Mouse (Mus musculus) c-Kit-negative CD71-positive TER-119-positive erythroid progenitor cells, embryonic 14.5 days (primary cell): ENCODE data around the gene Klf13.

Experiments used
- DNase-seq: peaks from one replicate; pipeline ENCODE4 v3.0.0-alpha.2; 2013; ENCODE audit warnings: low read depth, low spot score

The Klf13 gene

GRCm38 (mm10) chr7:63949176-63949575 lies 10.5 kb upstream of the Klf13 start:
- no peak for DNase-seq

DNA sequence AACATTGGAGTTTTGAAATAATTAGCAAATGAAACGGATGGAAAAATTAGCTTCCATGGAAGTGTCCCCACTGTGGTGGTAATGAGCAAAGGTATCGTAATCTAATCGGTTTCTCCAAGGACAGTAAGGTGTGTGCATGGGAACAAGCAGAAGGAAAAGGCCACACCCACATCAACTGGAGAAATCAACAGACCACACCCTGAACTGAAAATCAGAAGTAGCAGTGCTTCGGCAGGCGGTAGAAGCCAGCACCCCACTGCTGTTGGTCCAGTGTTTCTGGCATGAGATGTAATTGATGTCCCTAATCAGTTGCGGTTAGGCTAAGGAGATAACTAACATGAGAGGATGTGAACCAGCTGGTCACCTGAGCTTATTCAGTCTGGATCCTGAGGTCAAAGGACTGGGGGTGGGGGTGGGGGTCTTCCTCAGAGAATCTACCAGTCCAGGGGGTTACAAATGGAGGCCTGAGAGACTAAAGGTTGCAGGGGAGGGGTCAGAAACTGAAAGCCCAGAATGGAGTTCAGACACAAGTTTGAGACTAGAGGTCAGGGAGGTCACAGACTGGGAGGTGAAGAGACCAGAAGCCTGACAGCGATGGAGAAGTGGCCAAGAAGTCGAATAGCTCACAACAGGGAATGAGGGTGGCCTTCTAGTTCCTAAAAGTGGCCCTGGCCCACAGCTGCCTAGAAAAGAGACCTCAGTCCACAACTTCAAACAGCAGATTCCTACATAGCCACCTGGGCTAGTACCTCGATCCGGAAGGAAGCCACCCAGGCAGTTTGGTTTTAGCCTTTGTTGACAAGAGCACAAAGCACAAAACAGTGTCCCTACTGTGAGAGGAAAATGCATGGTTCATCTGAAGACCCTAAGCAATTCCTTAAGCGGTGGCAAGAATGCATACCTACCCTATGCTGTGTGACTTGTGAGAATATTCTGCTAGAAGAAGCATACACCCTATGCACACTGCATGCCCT lies 9.1 kb upstream of the Klf13 start:
- no peak for DNase-seq

GRCm38 (mm10) chr7:63943946-63944345 lies 5.2 kb upstream of the Klf13 start:
- DNase-seq = no peak

- DNase-seq = peak; percentile 60
These were observed 2.8 kb upstream of the Klf13 start for GRCm38 (mm10) chr7:63941501-63941900.

GRCm38 (mm10) chr7:63941050-63941449 lies 2.3 kb upstream of the Klf13 start:
- no peak for DNase-seq

DNA sequence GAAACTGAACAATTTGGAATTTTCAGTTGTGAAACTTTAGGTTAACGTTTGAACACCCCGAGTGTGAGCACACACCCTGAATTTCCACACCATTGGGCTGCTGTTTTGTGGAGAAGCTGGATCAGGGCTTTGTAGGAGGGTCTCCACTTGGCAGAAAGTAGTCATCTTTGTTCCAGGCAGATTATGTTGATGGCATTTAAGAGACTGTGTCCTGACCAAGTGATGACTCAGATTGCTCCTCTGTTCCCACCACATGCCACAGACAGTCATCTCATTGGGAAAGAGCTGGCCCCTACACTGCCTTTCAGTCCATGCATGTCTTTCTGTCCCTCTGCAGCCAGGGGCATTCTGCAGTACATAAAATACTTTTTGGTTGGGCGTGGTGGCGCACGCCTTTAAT lies 1.6 kb upstream of the Klf13 start:
- DNase-seq = no peak

DNA sequence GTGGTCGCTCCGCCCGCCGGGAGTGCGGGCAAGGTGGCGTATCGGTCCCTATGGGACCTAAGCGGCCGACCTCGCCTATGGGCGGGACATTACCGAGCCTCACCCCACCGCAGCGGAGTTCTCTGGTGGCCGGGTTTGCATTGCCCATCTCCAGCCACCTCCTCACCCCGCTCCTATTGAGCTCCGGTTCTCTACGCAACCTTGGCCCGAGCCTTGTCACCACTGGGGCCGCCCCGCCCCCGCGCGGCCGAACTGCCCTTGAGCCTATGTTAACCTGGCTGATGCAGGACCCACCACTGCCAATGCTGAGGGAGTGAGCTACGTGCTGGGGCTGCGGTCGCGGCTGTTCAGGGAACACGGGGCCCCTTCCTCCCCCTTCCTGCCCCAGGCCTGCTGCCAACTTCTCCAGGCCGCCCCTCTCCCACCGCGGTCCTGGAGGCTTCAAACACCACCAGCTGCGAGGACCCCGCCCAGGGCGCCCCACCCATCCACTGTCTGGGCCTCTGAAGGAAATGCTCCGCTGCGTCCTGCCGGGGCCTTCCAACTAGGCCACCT lies 759 bp upstream of the Klf13 start:
- DNase-seq = peak; percentile 65

DNA sequence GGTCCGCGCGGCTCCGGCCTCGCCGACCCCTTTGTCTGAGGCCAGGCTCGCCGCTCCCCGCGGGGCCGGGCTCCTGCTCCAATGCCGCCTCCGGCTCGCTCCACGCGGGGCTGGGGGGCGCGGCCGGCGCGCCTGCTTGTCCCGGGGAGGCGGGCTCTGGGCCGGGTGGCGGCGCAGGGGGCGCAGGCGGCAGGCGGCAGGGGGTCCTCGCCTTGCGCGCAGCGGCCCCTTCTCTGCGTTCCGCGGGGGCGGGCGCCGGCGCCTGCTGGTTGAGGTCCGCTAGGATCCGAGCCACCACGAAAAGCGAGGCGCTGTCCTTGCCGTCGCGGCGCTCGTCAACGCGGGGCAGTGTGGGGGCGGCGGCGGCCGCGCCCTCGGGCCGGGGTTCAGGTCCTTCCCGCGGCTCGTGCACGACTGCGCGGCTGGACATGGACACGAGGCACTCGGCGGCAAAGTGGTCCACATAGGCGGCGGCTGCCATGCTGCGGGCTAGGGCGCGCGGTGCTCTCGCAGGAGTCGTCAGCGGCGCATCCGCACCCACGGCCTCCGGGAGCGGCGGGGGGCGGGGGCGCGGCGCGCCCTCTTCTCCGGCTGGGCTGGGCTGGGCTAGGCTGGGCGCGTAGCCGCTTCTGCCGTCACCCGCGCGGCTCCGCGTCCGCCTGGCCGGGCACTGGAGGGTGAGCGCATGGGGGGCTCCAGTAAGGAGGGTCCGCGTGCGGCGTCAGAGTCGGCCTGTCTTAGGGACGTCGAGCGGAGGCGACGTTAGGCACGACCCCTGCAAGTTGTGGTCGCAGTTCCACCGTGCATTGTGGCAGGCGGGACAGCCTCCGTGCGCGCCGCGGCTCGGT lies 425 bp downstream of the Klf13 start:
- no peak for DNase-seq

DNA sequence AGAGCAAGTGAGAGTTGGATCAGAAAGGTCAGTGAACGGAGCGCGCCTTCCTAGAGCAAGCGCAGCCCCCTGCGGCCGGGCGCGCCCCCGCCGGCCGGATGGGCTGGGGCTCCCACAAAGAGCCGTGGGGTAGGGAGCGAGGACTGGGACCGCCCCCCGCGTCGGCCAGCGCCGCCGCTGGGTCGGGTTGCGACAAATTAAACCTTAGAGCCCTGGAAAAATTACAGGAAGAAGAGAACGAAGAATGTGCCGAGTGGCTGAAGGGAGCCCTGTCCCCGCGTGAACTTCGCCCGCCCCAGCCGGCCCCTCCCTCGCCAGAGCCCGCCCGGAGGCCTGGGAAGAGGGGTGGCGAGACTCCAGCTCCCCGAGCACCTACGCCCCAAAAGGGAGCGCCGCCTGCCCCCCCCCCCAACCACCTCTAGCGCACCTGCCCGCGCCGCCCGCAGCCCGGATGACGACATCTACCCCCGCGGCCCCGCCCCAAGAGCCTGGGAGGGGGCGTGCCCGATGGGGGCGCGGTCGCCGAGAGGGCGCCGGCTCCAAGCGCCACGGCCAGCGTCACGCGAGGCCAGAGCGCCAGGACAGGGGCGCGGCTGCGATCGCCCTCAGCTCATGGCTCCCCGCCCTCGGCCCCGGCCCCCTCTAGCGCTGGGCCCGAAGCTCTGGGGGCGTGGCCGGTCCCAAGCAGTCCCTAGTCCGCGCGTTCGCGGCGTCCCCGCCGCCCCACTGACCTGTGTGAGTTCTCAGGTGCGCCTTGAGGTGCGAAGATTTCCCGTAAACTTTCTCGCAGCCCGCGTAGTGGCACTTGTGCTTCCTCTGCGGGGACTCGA lies 1.3 kb downstream of the Klf13 start:
- DNase-seq = peak; percentile 72

DNA sequence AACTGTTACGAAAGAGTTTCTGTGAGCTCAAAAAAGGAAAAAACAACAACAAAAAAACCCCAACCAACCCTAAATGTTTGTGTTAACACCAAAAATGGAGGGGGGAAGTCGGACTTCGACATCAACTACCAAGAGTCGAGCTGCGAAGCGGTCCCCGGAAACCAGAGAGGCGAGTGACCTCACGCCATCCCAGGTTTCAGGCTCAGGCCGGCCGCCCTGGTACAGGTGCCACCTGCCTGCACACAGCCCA lies 1.8 kb downstream of the Klf13 start:
- no peak for DNase-seq

DNA sequence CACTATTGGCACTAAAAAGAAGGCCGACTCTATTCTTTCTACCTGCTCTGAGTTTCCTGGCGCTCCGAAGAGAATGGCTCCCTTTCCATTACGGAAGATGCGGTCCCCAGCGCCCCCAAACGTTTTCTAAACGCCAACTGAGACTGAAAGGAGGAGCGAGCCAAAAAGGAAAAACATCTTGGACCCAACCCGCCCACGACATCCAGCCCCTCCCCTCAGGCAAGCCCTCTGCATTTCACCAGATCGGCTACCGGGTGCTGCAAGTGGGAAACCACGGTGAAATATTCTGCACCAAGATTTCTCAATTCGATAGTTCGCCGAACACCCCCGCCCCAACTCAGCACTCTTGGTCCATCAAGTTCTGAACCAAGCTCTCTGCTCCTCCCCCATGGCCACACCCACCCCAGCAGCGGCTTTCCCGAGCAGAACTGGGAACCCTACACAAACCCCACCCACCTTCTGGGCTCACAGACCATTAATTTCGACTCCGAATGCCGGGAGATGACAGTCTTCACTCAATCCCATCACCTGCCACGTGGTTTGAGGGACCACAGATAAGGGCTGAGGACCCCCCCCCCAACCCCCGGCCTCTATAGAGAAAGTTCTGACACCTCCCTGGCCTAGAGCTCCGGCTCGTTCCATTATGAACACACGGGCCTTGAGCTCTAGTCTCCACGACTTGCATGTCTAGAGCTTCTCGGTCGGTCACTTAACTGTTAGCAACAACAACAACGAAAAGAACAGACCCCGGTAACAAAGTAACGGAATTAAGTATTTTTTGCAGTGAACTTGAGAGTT lies 2.3 kb downstream of the Klf13 start:
- DNase-seq = peak; percentile 73

DNA sequence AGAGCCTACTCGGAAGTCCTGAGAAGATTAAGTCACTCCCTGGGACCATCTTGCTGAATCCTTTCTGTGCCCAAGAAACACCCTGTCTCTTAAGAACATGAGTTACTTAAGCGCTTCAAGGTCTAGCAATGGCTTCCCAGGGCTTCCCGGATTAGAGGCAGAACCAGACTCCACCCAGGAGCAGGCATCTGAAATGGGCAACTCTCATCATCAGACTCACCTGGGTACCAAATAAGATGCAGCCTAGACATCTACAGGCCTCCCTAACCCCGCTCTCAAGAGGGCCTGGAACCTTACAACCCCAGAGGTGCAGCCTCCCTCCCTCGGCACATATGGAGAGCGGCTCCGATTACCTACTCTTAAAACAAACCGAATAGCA lies 2.9 kb downstream of the Klf13 start:
- DNase-seq = no peak

GRCm38 (mm10) chr7:63934530-63934929 lies 4.2 kb downstream of the Klf13 start:
- DNase-seq = no peak

DNA sequence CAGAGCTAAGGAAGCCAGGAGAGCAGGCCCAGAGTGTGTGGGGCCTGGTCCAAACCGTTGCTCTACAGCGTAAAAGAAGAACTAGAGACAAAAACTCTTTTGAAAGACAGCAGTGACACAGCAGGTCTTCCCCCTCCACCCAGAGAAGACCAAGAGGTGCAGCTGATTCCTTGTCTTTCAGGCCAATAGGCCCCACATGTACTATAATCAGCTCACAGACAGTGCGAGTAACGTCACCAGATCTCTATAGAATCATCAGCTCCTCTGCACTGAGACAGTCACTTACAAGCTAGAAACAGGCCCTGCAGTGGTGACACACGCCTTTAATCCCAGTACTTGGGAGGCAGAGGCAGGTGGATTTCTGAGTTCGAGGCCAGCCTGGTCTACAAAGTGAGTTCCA lies 4.8 kb downstream of the Klf13 start:
- DNase-seq = no peak

DNA sequence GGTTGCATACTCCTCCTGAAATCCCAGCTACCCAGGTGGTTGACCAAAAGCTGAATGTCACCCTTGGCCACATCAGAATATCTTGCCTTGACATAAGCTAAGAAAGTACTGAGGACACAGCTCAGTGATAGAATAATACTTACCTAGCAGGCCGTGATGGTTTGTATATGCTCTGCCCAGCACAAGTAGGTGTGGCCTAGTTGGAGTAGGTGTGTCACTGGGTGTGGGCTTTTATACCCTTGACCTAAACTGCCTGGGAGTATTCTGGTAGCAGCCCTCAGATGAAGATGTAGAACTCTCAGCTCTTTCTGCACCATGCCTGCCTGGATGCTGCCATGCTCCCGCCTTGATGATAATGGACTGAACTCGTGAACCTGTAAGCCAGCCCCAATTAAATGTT lies 6.3 kb downstream of the Klf13 start:
- DNase-seq = no peak

- no peak for DNase-seq
These were observed 7.9 kb downstream of the Klf13 start for GRCm38 (mm10) chr7:63930766-63931165.

DNA sequence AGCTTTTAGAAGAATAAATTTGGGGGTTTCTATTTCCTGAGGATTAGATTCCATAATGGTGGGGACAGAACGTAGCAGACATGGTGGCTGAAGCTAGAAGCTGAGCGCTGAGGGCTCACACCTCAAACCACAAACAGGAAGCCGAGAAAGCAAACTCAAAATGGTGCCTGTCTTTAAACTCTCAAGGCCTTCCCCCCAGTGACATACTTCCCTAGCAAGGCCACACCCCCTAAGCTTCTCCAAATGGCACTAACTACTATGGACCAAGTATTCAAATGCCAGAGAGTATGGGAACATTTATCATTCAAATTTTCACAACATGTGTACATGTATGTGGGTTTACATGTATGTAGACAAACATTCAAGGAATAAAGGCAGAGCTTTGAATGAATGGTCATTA lies 8.6 kb downstream of the Klf13 start:
- no peak for DNase-seq

- DNase-seq = no peak
These were observed 9.6 kb downstream of the Klf13 start for GRCm38 (mm10) chr7:63929080-63929479.

GRCm38 (mm10) chr7:63927121-63927520 lies 11.6 kb downstream of the Klf13 start:
- DNase-seq = no peak

- no peak for DNase-seq
These were observed 12.2 kb downstream of the Klf13 start for GRCm38 (mm10) chr7:63926492-63926891.
